Mouse (Mus musculus) kidney, postnatal 4 days (tissue): ENCODE data around the gene Gm28043.
"Not testable (repeated sequence)": the region's sequence is repeated elsewhere in the genome, so short reads cannot be mapped to it uniquely, and the experiment has no call there.

Source experiments
- DNase-seq, 2 experiments: peaks; one replicate each; pipeline ENCODE4 v3.0.0; 2021; ENCODE audit warnings: mixed read lengths in 2 of 2

Gm28043 gene

DNA sequence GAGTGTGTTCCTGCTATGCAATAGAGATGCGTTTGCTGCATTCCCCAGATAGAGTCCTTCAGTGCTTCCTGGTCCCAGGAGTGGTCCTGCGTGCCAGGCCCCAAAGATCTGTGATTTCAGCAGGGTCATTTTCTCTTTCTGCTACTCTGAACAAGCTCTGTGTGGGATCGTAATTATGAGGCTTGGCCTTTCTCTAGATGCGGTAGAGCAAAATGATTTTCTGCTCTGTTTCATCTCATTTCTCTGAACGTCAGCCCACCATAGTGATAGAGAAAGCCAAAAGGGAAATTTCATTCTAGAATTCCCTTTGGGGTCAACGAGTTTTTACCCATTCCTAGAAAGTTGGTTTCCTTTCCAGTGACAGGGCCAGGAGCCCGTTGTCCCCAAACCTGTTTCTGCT lies 67.6 kb downstream of the Gm28043 start:
- no peak for DNase-seq

DNA sequence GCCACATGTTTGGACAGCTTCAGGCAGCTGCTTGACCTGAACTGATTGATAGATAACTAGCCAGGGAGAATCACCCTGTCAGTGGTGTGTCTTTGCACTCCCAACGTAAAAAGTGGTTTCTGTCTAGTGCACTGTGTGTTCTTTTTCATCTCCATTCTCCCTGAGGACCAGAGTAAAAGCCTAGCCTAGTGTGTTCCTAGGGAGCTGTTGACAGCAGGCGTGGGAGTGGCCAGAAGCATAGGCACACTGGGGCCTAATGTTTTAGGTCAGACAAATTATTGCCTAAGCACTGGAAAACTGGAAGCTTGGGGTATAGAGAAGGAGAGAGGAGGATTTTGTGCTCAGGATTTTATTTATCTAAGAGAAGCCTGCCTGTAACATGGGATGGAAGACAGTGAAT lies 68.5 kb downstream of the Gm28043 start:
- DNase-seq: peak; percentile 36 to 47

DNA sequence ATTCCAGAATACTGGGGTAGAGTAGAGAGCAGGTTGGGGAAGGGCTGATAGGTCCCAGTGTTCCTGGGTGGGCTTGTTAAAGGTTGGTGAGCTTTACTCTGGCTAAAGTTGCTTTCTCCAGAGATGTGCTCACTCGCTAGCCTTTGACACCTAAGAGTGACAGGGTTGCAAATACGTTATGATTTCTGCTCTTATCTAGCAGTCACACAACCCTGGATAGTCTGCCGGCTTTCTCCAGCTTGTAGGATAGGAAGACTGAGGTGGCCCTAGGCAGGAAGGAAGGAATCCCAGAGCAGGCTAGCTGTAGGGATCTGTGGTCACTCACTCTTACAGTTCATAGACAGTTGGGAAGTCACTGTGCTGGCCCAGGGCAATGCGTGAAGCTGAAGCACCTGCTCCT lies 69.6 kb downstream of the Gm28043 start:
- DNase-seq: no peak

DNA sequence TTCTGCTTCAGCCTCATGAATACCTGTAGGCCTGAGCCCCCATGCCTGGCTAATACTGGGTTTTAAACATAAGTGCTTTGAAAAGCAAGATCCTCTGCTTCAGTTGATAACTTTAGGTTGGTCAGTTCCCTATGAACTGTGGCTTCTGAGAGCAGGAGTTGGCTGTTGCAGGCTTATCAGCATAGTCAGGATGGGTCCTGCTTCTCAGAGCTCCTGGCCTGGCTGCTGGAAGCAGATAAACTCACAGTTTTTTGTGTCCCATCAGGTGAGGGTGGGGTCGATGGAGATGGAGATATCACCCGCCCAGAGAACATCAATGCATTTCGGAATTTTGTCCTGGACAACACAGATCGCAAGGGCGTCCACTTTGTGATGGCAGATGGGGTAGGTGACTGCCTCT lies 72.1 kb downstream of the Gm28043 start:
- no peak for DNase-seq

DNA sequence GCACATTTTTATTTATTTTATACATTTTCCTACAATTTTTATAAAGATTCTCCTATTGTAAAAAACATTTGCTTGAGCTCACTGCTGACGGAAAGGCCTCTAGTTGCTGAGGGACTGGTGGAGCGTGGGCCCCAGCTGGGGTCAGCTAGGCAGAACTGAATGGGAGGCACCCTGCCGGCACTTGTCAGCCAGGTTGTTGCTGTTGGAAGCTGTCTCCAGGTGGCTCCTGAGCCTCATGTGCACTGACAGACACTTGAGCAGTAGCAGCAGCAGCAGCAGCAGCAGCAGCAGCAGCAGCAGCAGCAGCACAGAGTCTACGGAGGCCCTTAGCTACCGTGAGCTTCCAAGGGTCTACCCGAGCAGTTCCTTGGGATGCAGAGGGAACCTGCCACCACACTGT lies 72.7 kb downstream of the Gm28043 start:
- no peak for DNase-seq

DNA sequence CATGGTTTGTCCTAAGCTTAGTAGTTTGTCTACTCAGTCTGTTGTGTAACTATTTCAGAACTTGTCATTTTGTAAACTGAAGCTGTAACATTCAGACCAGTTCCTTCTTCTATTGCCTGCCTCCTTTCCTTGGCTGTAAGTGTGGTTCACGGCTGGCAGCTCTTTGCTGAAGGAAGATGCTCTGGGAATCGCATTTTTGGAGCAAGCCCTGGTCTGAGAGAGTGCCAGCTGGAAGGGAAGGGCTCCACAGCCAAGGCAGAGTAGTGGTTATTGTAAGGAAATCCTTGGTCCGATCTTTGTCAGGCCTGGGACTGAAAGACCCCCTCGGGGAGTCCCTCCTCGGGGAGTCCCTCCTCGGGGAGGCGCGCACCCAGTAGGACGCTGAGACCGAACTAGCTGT lies 73.9 kb downstream of the Gm28043 start:
- DNase-seq: no peak

DNA sequence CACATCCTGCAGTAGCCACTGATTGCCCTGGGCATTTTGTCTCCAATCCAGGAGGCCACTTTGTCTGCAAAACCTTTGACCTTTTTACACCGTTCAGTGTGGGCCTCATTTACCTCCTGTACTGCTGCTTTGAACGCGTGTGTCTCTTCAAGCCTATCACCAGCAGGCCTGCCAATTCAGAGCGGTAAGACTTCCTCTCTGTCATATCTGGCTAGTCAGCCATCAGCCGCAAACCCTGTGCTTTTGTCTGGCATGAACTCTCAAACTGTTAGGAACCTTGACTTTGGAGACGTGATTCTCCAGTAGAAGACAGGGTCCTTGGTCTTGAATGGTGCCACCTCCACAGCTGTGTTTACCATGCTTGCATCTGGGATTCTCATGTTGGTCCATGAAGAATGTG lies 75.6 kb downstream of the Gm28043 start:
- no peak for DNase-seq

DNA sequence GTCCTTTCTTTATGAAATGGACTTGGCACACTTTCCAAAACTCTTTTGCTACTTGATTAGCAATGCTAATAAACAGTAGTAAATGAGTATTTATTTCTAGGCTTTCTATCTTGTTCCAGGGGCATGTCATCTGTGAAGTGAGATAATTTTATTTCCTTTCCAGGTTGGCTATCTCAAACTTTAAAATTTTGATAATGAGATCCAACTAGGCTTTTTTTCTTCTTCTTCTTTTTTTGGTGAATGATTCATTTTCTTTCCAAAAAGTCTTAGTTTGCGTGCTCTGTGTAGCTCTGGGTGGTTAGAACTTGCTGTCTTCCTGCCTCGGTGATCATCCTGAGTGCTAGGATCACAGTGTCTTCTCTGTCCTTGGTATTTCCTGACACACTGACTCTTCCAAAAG lies 78.2 kb downstream of the Gm28043 start:
- no peak for DNase-seq

DNA sequence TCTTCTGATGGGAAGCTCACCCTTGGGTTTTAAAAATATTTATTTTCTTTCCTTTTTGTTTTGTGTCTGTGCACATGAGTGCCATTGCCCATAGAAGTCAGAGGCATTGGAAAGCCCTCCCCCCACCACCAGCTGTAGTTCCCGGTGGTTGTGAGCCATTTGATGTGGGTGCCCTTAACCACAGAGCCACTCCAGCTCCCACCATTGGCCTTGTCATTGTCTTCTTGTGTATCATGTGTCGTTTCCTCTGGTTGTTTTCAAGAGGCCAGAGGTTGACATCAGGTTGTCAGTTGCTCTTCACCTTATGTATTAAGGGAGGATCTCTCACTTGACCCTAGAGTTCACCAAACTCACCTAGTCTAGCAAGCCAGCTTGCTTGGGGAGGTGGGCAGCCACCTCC lies 78.9 kb downstream of the Gm28043 start:
- no peak for DNase-seq

DNA sequence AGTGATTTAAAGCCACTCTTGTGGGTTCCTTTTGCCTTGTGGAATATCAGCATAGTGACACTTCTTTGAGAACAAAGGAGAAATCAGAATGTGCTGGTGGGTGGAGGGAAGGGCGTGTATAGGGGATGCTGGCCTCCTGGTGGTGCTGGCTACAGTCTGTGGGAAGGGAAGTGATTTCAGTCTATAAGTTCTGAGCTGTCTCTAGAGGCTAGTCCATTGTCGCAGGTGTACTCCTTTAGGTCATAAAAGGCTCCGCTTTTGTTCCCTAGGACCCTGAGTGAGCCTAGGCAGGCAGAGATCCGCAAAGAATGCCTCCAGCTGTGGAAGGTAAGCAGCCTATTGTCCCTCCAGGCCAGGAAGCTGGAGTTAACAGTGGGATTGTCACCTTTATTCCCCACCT lies 79.8 kb downstream of the Gm28043 start:
- no peak for DNase-seq

DNA sequence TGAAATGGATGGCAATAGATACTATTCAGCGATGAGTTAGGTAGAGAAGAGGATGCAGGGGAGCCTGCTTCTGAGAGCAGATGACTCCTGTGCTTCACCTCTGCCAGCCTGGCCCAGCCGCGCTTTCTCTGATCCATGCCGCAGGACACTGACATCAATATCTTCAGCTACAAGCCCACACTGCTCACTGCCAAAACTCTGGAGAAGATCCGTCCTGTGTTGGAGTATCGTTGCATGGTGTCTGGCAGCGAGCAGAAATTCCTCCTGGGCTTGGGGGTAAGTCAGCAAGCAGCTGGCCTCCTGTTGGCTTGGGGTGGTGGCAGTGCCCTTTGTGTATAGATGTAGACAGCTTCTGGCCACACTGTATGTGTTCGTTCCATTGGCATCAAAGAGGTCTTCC lies 82.3 kb downstream of the Gm28043 start:
- DNase-seq: no peak

DNA sequence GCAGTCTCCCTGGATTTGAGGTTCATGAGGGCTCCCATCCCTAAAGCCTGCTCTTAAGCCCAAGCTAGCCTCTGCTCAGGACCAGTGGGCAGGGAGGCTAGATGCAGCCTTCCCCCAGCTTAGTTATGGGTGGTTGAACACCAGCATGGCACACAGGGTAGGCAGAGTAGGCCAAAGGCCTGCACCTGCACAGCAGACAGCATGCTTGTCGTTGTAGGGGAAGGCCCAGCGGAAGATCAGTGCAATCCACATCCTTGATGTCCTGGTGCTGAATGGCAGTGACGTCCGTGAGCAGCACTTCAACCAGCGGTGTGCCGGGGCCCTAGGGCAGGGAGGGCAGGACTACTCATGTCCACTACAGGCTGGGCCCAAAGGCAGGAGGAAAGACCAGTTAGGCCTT lies 83.7 kb downstream of the Gm28043 start:
- no peak for DNase-seq

DNA sequence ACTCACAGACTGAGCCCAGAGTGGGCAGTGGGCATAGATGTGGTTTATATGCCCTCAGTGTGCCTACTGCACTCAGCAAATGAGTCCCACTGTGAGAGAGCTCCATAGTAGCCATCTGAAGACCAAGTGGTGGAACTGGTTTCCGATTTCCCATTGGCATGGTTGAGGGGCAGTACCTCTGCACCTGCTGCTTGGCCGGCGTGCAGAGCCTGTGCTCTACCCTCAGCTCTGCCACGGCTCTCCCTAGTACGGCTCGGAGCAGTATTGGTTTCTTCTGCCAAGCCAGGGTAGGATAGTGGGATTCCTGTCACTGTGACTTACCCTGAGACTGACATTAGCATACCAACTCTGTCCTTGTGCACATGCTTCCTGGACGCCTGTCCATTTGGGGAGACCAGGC lies 85.9 kb downstream of the Gm28043 start:
- DNase-seq: no peak

DNA sequence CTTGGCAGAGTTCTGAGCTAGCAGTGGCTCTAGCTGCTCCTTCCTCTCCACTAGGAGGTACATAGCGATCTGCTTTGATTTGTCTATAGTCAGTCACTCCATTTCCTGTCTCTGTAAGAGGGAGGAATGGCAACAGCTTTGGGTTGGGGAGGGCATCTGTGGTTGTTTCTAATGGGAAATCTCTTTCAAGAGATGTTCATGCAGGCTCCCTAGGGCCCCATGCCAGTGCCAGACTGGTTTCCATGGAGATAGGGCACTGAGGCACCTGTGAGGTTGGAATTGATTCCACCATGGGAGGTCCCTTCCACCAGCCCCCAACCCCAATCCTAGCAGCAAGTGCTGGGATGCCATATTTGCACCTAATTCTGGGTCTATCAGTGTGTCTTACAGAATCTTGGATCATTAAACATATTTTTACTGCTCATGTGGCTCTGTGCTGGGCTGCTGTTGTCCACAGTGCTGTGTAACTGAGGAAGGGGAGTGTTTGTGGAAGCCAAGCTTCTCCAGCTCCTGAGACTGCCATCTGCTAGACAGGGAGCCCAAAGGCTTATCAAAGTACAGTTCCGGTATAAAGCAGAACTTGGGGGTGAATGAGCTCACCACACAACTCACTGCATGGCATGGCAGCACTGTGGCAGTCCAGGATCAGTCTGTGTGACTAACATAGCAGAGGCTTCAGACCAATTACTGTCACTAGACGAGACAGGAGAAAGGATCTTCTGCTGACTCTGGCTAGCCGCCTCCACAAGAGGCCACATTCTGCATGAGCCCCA lies 88.4 kb downstream of the Gm28043 start:
- no peak for DNase-seq

DNA sequence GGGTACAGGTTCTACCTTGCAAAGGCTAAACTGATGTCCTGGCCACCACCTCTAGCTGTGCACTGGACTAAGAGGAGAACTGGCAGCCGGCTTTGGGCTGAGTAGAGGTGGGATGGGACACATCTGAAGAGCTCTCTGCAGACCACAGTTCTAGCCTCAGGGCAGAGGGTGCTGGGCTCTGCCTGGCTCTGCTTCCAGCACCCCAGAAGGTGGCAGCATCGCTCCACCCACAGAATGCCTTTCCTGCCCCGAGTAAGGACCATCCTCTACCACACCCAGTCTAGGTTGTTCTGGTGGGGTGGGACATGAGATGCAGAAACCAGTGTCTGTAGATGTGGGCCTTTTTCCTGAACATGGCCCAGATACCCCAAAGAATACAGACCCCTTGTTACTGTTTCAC lies 90.1 kb downstream of the Gm28043 start:
- DNase-seq: peak; percentile 76 to 79

DNA sequence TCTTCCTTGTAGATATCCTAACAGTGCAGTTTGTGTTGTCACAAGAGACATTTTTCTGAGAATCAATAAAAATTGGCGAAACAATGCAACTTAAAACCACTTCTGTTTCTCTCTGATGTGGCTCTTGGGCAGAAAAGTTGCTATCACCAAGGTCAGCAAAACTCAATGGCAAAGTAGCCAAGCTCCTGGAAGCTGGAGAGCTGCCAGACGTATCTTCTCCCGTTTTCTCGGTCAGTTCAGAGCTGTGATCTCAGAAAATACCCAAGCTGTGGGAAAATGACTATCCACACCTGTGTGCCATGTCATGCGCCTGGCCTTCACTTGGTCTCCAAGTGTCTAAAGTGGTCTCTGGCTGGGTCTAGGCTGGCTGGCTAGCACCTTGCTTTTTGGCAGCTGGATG lies 91.2 kb downstream of the Gm28043 start:
- DNase-seq: no peak

DNA sequence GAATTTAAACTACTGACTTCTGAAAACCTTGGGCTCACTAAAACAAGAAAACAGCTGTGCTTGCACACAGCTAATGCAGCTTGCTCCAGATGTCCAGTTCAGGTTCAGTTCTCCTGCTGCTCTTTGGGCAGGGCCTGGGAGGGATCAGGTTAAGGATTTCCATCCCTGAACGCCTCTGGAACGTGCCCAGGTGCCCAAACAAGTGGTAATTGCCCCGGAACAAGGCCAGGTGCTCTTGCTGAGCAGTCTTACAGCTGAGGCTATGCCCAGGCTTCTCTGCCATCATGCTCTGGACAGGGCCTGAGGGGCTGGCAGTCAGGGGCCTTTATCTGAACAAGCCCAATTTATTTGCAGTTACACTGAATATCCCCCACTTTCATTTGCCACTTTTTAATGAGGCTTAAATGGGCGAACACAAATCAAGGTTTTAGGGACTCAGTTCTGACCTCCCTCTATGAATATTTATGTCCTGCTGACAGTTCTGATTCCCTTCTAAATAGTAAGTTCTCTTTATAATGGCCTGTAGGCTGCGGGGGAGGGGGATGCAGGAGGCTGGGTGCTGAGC lies 92.4 kb downstream of the Gm28043 start:
- peak in 1 of 2 experiments; percentile 46 for DNase-seq

DNA sequence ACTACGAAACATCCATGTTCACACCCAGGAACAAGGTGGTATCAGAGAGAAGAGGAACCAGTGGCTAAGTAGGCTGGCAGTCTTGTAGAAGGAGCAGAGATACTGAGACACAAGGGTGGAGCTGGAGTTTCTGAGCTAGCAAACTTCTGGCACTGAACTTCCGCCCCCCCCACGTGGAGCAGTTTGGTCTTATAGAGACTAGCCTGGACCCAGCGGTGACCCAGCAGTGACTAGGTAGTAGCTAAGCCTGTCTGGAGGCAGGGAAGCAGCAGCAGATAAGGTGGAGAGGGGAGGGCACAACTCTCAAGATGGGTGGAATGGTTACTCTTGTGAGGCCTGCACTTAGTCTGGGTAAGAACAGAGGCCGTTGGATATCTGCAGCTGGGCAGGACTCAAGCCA lies 94.1 kb downstream of the Gm28043 start:
- no peak for DNase-seq

DNA sequence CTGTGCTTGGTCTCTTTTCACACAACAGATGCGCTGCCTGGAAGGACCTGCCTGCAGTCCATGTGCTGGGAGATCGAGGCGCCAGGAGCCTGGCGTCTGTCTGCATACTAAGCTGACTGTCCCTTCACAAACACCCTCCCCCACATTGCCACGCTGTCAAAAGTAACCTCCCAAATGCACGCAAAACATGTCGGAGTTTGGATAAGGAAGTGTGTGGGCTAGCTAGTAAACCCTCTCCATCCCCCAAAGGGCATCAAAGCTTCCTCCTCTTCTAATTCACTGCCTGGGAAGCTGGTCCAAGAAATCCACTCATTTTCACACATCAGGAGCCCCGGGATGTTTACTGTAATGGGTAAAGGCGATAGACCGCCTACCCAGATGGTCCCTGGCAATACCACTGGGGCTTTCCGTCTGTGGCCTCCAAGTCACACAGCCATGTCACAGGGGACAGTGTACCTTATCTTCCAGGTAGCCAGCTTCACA lies 95.9 kb downstream of the Gm28043 start:
- DNase-seq: peak in 1 of 2 experiments; percentile 31

DNA sequence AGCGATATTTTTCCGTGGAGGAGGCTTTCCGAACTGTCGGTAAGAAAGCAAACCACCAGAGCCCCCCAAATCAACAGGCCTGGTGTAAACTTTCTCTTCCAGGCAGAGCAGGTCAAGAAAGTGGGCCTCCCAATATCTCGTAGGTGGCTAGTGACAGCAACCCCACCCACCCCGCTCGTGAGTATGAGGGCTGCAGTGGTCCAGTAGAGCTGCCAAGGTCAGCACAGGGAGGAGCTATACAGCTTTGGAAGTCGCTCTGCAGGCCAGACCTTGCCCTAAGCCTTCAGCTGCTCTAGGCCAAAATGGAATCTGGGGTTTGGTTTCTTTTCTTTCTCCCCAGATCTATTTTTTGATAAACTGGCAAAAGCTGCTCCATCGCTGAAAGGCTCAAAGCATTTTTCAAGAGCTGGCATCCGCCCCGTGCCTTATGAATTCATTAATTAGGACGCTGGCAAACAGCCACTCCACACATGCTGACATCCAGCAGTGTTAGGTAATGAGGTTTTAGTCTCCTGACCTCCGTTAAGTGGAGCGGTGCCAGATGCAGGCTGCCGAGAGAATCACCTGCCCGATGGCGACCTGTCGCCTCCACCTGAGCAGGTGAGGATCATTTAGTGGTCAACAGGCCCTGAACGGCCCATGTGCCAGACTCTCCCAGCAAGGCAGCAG lies 96.5 kb downstream of the Gm28043 start:
- peak; percentile 61 to 72 for DNase-seq

DNA sequence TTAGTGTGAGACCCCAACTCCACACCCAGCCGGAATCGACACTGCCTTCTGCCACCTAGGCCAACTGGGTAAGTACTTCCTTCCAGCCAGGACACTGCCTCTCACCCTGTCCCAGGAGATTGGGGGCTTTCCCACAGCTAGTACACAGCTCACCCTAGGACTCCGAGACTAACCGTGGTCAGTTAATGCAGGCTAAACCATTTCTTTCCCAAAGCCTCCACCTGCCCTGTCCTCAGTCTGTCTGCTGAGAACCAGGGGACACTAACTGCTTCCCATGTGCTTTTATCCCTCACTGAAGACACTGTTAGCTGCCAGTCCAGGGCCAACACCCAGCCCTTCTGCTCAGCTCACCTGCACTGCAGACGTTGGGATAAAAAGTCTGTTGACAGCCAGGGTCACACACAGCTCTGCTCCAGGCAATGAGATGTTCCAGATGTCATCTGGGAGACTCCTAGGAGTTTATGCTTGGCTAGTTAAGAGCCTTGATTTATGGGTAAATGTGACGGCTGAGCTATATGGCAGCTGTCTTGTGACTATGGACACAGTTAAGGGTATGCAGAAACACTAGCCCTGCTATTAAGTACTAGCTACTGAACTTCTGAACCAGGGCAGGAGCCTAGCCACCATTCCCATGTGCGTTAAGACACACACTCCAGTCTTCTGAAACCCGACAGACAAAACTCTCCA lies 97.2 kb downstream of the Gm28043 start:
- no peak for DNase-seq

DNA sequence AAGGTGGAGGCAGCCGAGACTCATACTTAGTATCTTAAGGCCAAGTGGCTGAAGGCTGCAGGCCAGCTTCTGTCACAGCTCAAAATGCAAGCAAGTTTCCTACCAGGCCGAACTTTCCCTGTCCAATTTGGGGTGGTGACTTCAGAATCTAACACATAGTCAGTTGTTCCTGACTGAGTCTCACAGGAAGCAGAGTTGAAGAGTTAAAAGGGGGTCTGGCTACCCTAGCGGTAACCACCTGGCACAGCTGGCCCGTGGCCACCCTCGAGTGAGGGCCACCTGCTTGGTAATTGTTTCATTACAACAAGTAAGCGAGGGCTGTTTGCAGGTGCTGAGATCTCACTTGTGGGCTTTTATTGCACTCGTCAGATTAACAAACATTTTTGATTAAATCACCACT lies 97.9 kb downstream of the Gm28043 start:
- peak in 1 of 2 experiments; percentile 39 for DNase-seq

DNA sequence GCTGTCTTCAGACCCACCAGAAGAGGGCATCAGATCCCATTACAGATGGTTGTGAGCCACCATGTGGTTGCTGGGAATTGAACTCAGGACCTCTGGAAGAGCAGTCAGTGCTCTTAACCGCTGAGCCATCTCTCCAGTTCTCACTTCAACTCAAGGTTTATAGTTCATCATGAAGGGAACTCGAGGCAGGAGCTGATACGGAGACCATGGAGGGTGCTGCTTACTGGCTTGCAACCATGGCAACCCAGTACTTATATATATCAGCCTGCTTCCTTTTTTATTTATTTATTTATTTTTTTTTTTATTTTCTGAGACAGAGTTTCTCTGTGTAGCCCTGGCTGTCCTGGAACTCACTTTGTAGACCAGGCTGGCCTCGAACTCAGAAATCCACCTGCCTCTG lies 99.1 kb downstream of the Gm28043 start:
- DNase-seq: not testable (repeated sequence)
